Mouse (Mus musculus): ENCODE results near the gene Pex10.

DNA sequence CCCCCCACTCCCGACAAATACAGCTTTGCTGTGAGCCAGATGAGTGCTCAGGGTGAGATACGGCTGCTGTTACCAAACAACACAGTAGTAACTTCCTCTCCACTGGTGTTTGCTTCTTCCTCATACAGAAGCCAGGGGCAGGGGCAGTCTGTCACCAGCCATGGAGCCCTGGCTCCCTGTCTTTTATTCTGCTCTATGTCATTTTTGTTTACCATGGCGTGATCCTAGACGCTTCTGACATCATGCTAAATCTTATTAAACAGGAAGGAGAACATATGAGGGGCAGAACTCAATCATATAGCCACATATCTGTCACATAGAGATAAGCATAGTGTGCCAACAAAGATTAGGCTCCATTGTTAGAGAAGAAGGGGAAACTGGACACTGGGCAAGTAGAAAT is 49.8 kb downstream of the Pex10 start:
- TF ChIP-seq CTCF (conservative IDR thresholded peaks at IDR 0.05 in 1 of 2, IDR thresholded peaks at IDR 0.05 in 1 of 2; ENCODE audit: low read depth in 2 of 2, low read length in 2 of 2) (no peak), ZNF384 (IDR thresholded peaks at IDR 0.05; ENCODE audit: low read depth, low read length) (no peak), PAX5 (IDR thresholded peaks at IDR 0.05; ENCODE audit: low read length) (no peak), POLR2A (IDR thresholded peaks at IDR 0.05; ENCODE audit: low read depth, low read length) (no peak), IRF4 (IDR thresholded peaks at IDR 0.05; ENCODE audit: low read depth, low read length) (no peak), HCFC1 (IDR thresholded peaks at IDR 0.05; ENCODE audit: low read depth, low read length) (no peak), RCOR1 (conservative IDR thresholded peaks at IDR 0.05; ENCODE audit: low read depth, low read length) (no peak), E2F4 (IDR thresholded peaks at IDR 0.05; ENCODE audit: insufficient replicate concordance, low read depth, low read length) (no peak), MAX (IDR thresholded peaks at IDR 0.05; ENCODE audit: low read length) (no peak)
